11 mouse cellular contexts compared by ENCODE assay signal in the genomic region with DNA sequence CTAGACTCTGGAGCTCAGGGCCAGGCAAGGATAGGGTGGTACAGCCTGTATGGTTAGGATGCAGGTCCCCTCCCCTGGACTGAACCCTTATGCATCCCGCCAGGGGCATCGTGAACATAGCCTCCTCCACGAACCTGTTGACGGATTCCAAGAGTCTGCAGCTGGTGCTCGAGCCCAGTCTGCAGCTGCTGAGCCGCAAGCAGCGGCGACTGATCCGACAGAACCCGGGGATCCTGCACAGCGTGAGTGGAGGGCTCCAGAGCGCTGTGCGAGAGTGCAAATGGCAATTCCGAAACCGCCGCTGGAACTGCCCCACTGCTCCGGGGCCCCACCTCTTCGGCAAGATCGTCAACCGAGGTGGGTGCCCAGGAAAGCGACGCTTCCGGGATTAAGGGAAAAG. TPM values are rescaled to one million over a fixed set of nuclear protein-coding genes. Genes with fewer than 3 reads are reported as not detected.
DNase-seq lines count a peak whose midpoint lies in the region; ATAC-seq and TF ChIP-seq lines count a peak whose summit lies in the region.
"Had no signal": no experiment of that assay in that cellular context is flagged by ENCODE, and none has a peak within 500 bp of the region (broad histone marks: within the 10 kb centered on the region; RNA-seq: fewer than 3 reads in every experiment).

No protein-coding gene starts in this region.

- TF ChIP-seq CTCF in E14TG2a.4 (conservative IDR thresholded peaks at IDR 0.05; ENCODE audit: low read length): no peak
- no peak for TF ChIP-seq CTCF in forebrain, postnatal 0 days (IDR thresholded peaks at IDR 0.05; ENCODE audit: low read depth)

- peak overlapping the region; percentile 42 for H3K4me3 ChIP-seq in heart, embryonic 13.5 days
- peak overlapping the region; percentile 62 for H3K4me3 ChIP-seq in E14TG2a.4 (replicated peaks; ENCODE audit: low read length)
- peak overlapping the region; percentile 11; the same call in 1 of the 2 replicates for H3K4me3 ChIP-seq in forebrain, postnatal 0 days (ENCODE audit: low read depth, low read length)
- peak overlapping the region; percentile 29 for H3K4me3 ChIP-seq in midbrain, embryonic 12.5 days

- H3K27me3 ChIP-seq in heart, embryonic 13.5 days (replicated peaks): peaks cover 97% of the 10 kb centered on the region
- H3K27me3 ChIP-seq in E14TG2a.4 (ENCODE audit: insufficient read depth, low read length): peaks cover 92% of the 10 kb centered on the region
- peaks cover 79% of the 10 kb centered on the region for H3K27me3 ChIP-seq in forebrain, postnatal 0 days (ENCODE audit: insufficient read depth, low read length)
- H3K27me3 ChIP-seq in midbrain, embryonic 12.5 days: peaks cover 98% of the 10 kb centered on the region

- H3K4me1 ChIP-seq in heart, embryonic 13.5 days: peaks cover 39% of the 10 kb centered on the region
- peaks cover 40% of the 10 kb centered on the region for H3K4me1 ChIP-seq in E14TG2a.4 (replicated peaks; ENCODE audit: low read depth, low read length)
- no peaks in the 10 kb centered on the region for H3K4me1 ChIP-seq in forebrain, postnatal 0 days (ENCODE audit: insufficient read depth)
- peaks cover 29% of the 10 kb centered on the region for H3K4me1 ChIP-seq in midbrain, embryonic 12.5 days

- intact Hi-C loops in heart, postnatal 14 days (cut with DNase I): loop anchor here (5.0 kb wide), 1 partner anchor 63 kb away; the partner anchor contains the start of gene Fkbp11

- no peak for DNase-seq in heart, postnatal 14 days
- DNase-seq in forebrain, postnatal 0 days: no peak
- no peak for DNase-seq in natural killer cell, adult 2 months (ENCODE audit: low spot score in 2 of 2)
- no peak for DNase-seq in layer of hippocampus, adult 9-10 months (ENCODE audit: low spot score)
- DNase-seq: right cerebral cortex, postnatal 4 days had no signal

- under 1% methylated on average over 23 of the region's 23 CpGs for WGBS in heart, embryonic 13.5 days
- 3% methylated on average over 23 of the region's 23 CpGs for WGBS in forebrain, postnatal 0 days
- under 1% methylated on average over 23 of the region's 23 CpGs for WGBS in midbrain, embryonic 12.5 days

- H3K9ac ChIP-seq in heart, embryonic 13.5 days: 0 out of 2 replicates have a peak overlapping the region, but pooled peaks have one; percentile 21
- H3K9ac ChIP-seq in forebrain, postnatal 0 days: no peak overlapping the region
- H3K9ac ChIP-seq in midbrain, embryonic 12.5 days (replicated peaks): peak overlapping the region; percentile 25; the same call in 1 of the 2 replicates

- no peak for ATAC-seq in heart, embryonic 13.5 days (ENCODE audit: extremely low read depth, insufficient number of reproducible peaks, low FRiP score, low TSS enrichment)
- ATAC-seq in forebrain, postnatal 0 days: no peak
- ATAC-seq in midbrain, embryonic 12.5 days (ENCODE audit: low FRiP score, low read depth): no peak
- no peak for ATAC-seq in monocyte, adult 5-6 weeks (replicated peaks; ENCODE audit: insufficient number of reproducible peaks, low FRiP score, low TSS enrichment, poor library complexity, severe bottlenecking)

- 0 out of 2 replicates have a peak, but pooled peaks cover 2% of the 10 kb centered on the region for H3K9me3 ChIP-seq in heart, embryonic 13.5 days
- no peaks in the 10 kb centered on the region for H3K9me3 ChIP-seq in E14TG2a.4 (ENCODE audit: low read length)
- 0 out of 2 replicates have a peak, but pooled peaks cover 1% of the 10 kb centered on the region for H3K9me3 ChIP-seq in forebrain, postnatal 0 days (ENCODE audit: low read length)
- H3K9me3 ChIP-seq in midbrain, embryonic 12.5 days: no peaks in the 10 kb centered on the region

- H3K4me2 ChIP-seq in heart, embryonic 13.5 days: peak overlapping the region; percentile 63
- H3K4me2 ChIP-seq in forebrain, postnatal 0 days (ENCODE audit: low read depth): no peak overlapping the region; the same call in 1 of the 2 replicates
- H3K4me2 ChIP-seq in midbrain, embryonic 12.5 days (replicated peaks): peak overlapping the region; percentile 24; the same call in 1 of the 2 replicates

- no peak overlapping the region for H3K27ac ChIP-seq in heart, embryonic 13.5 days (replicated peaks)
- H3K27ac ChIP-seq in forebrain, postnatal 0 days (ENCODE audit: low read depth, low read length): no peak overlapping the region
- H3K27ac ChIP-seq in midbrain, embryonic 12.5 days (replicated peaks): no peak overlapping the region

- no peaks in the 10 kb centered on the region for H3K36me3 ChIP-seq in heart, embryonic 13.5 days
- no peaks in the 10 kb centered on the region for H3K36me3 ChIP-seq in E14TG2a.4 (ENCODE audit: insufficient read depth, low read length)
- H3K36me3 ChIP-seq in forebrain, postnatal 0 days (ENCODE audit: insufficient read depth): no peaks in the 10 kb centered on the region
- H3K36me3 ChIP-seq in midbrain, embryonic 12.5 days: no peaks in the 10 kb centered on the region

RNA-seq across cellular contexts. Expression of gene Wnt1, which starts 1.1 kb away (rescaled TPM):
- polyA plus RNA-seq in heart, embryonic 13.5 days (2015; fragmentation: Nextera tagmentation; extraction: Ambion mirVana): not detected in 2 replicates
- not detected for total RNA-seq in heart, postnatal 14 days (2021)
- not detected in 2 replicates for total RNA-seq in forebrain, postnatal 0 days (2014; rRNA removed)
- polyA plus RNA-seq in forebrain, postnatal 0 days (2015; fragmentation: Nextera tagmentation; extraction: Ambion mirVana): 0.33 and 0.35 TPM in 2 replicates
- 8.7 and 13.1 TPM in 2 replicates for polyA plus RNA-seq in midbrain, embryonic 12.5 days (2016; fragmentation: Nextera tagmentation; extraction: Ambion mirVana)
- not detected in 3 replicates for total RNA-seq in monocyte, adult 5-6 weeks (2017)
- total RNA-seq: gastrocnemius, adult 8-10 months; left cerebral cortex, postnatal 36 days had no signal

RNA-seq across cellular contexts. Expression of gene Wnt10b, which starts 12.8 kb away (rescaled TPM):
- polyA plus RNA-seq in heart, embryonic 13.5 days (2015; fragmentation: Nextera tagmentation; extraction: Ambion mirVana): 0.07 TPM in 1 of 2 replicates, not detected in the other
- total RNA-seq in heart, postnatal 14 days (2021): under 1 TPM; 0.45 to 0.61 TPM
- total RNA-seq in forebrain, postnatal 0 days (2014; rRNA removed): 0.31 and 1.1 TPM in 2 replicates
- polyA plus RNA-seq in forebrain, postnatal 0 days (2015; fragmentation: Nextera tagmentation; extraction: Ambion mirVana): not detected in 2 replicates
- polyA plus RNA-seq in midbrain, embryonic 12.5 days (2016; fragmentation: Nextera tagmentation; extraction: Ambion mirVana): 0.14 and 0.34 TPM in 2 replicates
- total RNA-seq in monocyte, adult 5-6 weeks (2017): not detected in 3 replicates

RNA-seq across cellular contexts. Expression of gene Ddn, which starts 18.5 kb away (rescaled TPM):
- 0.09 and 0.16 TPM in 2 replicates for polyA plus RNA-seq in heart, embryonic 13.5 days (2015; fragmentation: Nextera tagmentation; extraction: Ambion mirVana)
- under 1 TPM; 0.20 to 0.31 TPM for total RNA-seq in heart, postnatal 14 days (2021)
- total RNA-seq in forebrain, postnatal 0 days (2014; rRNA removed): 36.3 and 49.6 TPM in 2 replicates
- polyA plus RNA-seq in forebrain, postnatal 0 days (2015; fragmentation: Nextera tagmentation; extraction: Ambion mirVana): 2.2 TPM in 2 replicates
- 0.61 and 1.3 TPM in 2 replicates for polyA plus RNA-seq in midbrain, embryonic 12.5 days (2016; fragmentation: Nextera tagmentation; extraction: Ambion mirVana)
- not detected in 3 replicates for total RNA-seq in monocyte, adult 5-6 weeks (2017)

RNA-seq across cellular contexts. Expression of gene Arf3, which starts 27.7 kb away (rescaled TPM):
- polyA plus RNA-seq in heart, embryonic 13.5 days (2015; fragmentation: Nextera tagmentation; extraction: Ambion mirVana): 31.2 and 32.5 TPM in 2 replicates
- 10 to 100 TPM; 26.4 to 26.6 TPM for total RNA-seq in heart, postnatal 14 days (2021)
- 99.6 and 116 TPM in 2 replicates for total RNA-seq in forebrain, postnatal 0 days (2014; rRNA removed)
- 62.5 and 104 TPM in 2 replicates for polyA plus RNA-seq in forebrain, postnatal 0 days (2015; fragmentation: Nextera tagmentation; extraction: Ambion mirVana)
- polyA plus RNA-seq in midbrain, embryonic 12.5 days (2016; fragmentation: Nextera tagmentation; extraction: Ambion mirVana): 56.0 and 64.4 TPM in 2 replicates
- total RNA-seq in monocyte, adult 5-6 weeks (2017): 27.4 to 48.6 TPM (median 30.8 TPM) in 3 replicates

RNA-seq across cellular contexts. Expression of gene Prkag1, which starts 40.6 kb away (rescaled TPM):
- polyA plus RNA-seq in heart, embryonic 13.5 days (2015; fragmentation: Nextera tagmentation; extraction: Ambion mirVana): 88.3 and 95.1 TPM in 2 replicates
- total RNA-seq in heart, postnatal 14 days (2021): 10 to 100 TPM; 91.8 to 93.6 TPM
- 46.5 and 48.3 TPM in 2 replicates for total RNA-seq in forebrain, postnatal 0 days (2014; rRNA removed)
- polyA plus RNA-seq in forebrain, postnatal 0 days (2015; fragmentation: Nextera tagmentation; extraction: Ambion mirVana): 55.0 and 58.4 TPM in 2 replicates
- 83.1 and 85.9 TPM in 2 replicates for polyA plus RNA-seq in midbrain, embryonic 12.5 days (2016; fragmentation: Nextera tagmentation; extraction: Ambion mirVana)
- 128 to 132 TPM (median 132 TPM) in 3 replicates for total RNA-seq in monocyte, adult 5-6 weeks (2017)

Comparison
In these comparisons a context has a peak if more than half of its experiments do, and no peak if none do; other contexts are left out.
1. H3K4me3 ChIP-seq: peak in every context shown above with its lines; median percentile 62 in E14TG2a.4; 42 in heart, embryonic 13.5 days; 29 in midbrain, embryonic 12.5 days; 11 in forebrain, postnatal 0 days.
2. RNA of gene Ddn, which starts 18.5 kb away (total RNA-seq): 36.3 to 49.6 TPM in forebrain, postnatal 0 days; 0.20 to 0.31 TPM in heart, postnatal 14 days and not detected in monocyte, adult 5-6 weeks; every median in the first group is over 10 times any median in the second.